Mouse (Mus musculus) left cerebral cortex, adult 18-20 months (tissue): ENCODE measurements around the gene Slc35b2. TPM values are rescaled to one million over a fixed set of nuclear protein-coding genes. Genes with fewer than 3 reads are reported as not detected.

ENCODE experiments used
- DNase-seq, 2 experiments: peaks; one replicate each; pipeline ENCODE4 v3.0.0; 2021 to 2022; ENCODE audit warnings: low spot score in 2 of 2, mixed read lengths in 1 of 2
- total RNA-seq, 2 experiments: library from RNA; stranded (reverse); gene quantifications; 2 replicates each; pipeline ENCODE4 v1.2.3; 2021

The Slc35b2 gene
- total RNA-seq, 2 experiments from 2014 or later, result 26.0 to 30.0 TPM

GRCm38 (mm10) chr17:45544873-45545277, 18.8 kb upstream of the Slc35b2 start:
- DNase-seq, result peak in 1 of 2 experiments; percentile 46

GRCm38 (mm10) chr17:45545278-45545961, 18.3 kb upstream of the Slc35b2 start:
- peak in 1 of 2 experiments; percentile 32 for DNase-seq

GRCm38 (mm10) chr17:45546941-45547340, 16.7 kb upstream of the Slc35b2 start:
- DNase-seq, result no peak

GRCm38 (mm10) chr17:45547461-45548190, 16.0 kb upstream of the Slc35b2 start:
- DNase-seq, result no peak

GRCm38 (mm10) chr17:45548541-45549512, 14.8 kb upstream of the Slc35b2 start:
- DNase-seq, result peak; percentile 67 to 68

GRCm38 (mm10) chr17:45549617-45550181, 14.0 kb upstream of the Slc35b2 start, which contains the start of gene Tmem151b:
Gene Tmem151b, minus strand, starts transcription at chr17:45549677.
- DNase-seq, result peak; percentile 64 to 75

- DNase-seq, result no peak
Measured at GRCm38 (mm10) chr17:45550253-45550652, 13.4 kb upstream of the Slc35b2 start.

- DNase-seq, result no peak
Measured at GRCm38 (mm10) chr17:45551249-45551796, 12.4 kb upstream of the Slc35b2 start.

- DNase-seq, result peak; percentile 82 to 85
Measured at GRCm38 (mm10) chr17:45551816-45552451, 11.7 kb upstream of the Slc35b2 start.

- DNase-seq, result no peak
Measured at GRCm38 (mm10) chr17:45553065-45553464, 10.6 kb upstream of the Slc35b2 start.

- no peak for DNase-seq
Measured at GRCm38 (mm10) chr17:45554420-45554819, 9.3 kb upstream of the Slc35b2 start.

GRCm38 (mm10) chr17:45555452-45556106, 8.1 kb upstream of the Slc35b2 start, which contains the start of gene Nfkbie:
Gene Nfkbie, plus strand, starts transcription at chr17:45555703.
- DNase-seq, result peak; percentile 88 to 91

- DNase-seq, result no peak
Measured at GRCm38 (mm10) chr17:45556107-45556489, 7.6 kb upstream of the Slc35b2 start.

GRCm38 (mm10) chr17:45556514-45557245, 7.0 kb upstream of the Slc35b2 start:
- DNase-seq, result no peak

GRCm38 (mm10) chr17:45557246-45557824, 6.3 kb upstream of the Slc35b2 start:
- DNase-seq, result no peak

- DNase-seq, result no peak
Measured at GRCm38 (mm10) chr17:45557998-45558862, 5.4 kb upstream of the Slc35b2 start.

- DNase-seq, result no peak
Measured at GRCm38 (mm10) chr17:45559732-45560525, 3.7 kb upstream of the Slc35b2 start.
